Mouse (Mus musculus): ENCODE measurements at regions not wholly inside any gene's neighbourhood (a gene's known extent, or its start where the extent isn't known, plus 50 kb on each side); places are given as distances from the start of the nearest gene placed in this dataset.
"Not testable (repeated sequence)": the region's sequence is repeated elsewhere in the genome, so short reads cannot be mapped to it uniquely, and the experiment has no call there.

GRCm38 (mm10) chr2:64452690-64453089 is 354.9 kb upstream of the Fign start:
- DNase-seq (ENCODE audit: low spot score) = no peak
- TF ChIP-seq EP300 (IDR thresholded peaks at IDR 0.05) (no peak), CTCF (IDR thresholded peaks at IDR 0.05) (no peak)
- Histone ChIP-seq H3K27ac (ENCODE audit: low read length) (no peak overlapping the region), H3K4me1 (ENCODE audit: insufficient read depth, low read depth, low read length) (no peaks in the 10 kb centered on the region), H3K9me3 (ENCODE audit: low read length) (no peaks in the 10 kb centered on the region), H3K36me3 (ENCODE audit: insufficient read depth, low read length) (no peaks in the 10 kb centered on the region), H3K9ac (replicated peaks; ENCODE audit: low read depth) (no peak overlapping the region), H3K4me2 (replicated peaks; ENCODE audit: low read depth, low read length) (no peak overlapping the region), H3K4me3 (ENCODE audit: low read depth, low read length) (no peak overlapping the region), H3K27me3 (replicated peaks; ENCODE audit: insufficient read depth, low read length) (no peaks in the 10 kb centered on the region)
- ATAC-seq = no peak
- 72% methylated on average over 6 of the region's 6 CpGs for WGBS

- Histone ChIP-seq H3K4me3 (ENCODE audit: low read depth, low read length) (no peak overlapping the region), H3K9ac (replicated peaks; ENCODE audit: low read depth) (no peak overlapping the region), H3K9me3 (ENCODE audit: low read length) (no peaks in the 10 kb centered on the region), H3K27ac (ENCODE audit: low read length) (no peak overlapping the region), H3K4me1 (ENCODE audit: insufficient read depth, low read depth, low read length) (no peaks in the 10 kb centered on the region), H3K27me3 (replicated peaks; ENCODE audit: insufficient read depth, low read length) (no peaks in the 10 kb centered on the region), H3K36me3 (ENCODE audit: insufficient read depth, low read length) (no peaks in the 10 kb centered on the region), H3K4me2 (replicated peaks; ENCODE audit: low read depth, low read length) (no peak overlapping the region)
- no peak for DNase-seq (ENCODE audit: low spot score)
- ATAC-seq = no peak
- WGBS = 65% methylated on average over 12 of the region's 12 CpGs
- TF ChIP-seq EP300 (IDR thresholded peaks at IDR 0.05) = no peak
- TF ChIP-seq CTCF (IDR thresholded peaks at IDR 0.05) = no peak
Observed at GRCm38 (mm10) chr2:64451614-64452317, 353.9 kb upstream of the Fign start.

DNA sequence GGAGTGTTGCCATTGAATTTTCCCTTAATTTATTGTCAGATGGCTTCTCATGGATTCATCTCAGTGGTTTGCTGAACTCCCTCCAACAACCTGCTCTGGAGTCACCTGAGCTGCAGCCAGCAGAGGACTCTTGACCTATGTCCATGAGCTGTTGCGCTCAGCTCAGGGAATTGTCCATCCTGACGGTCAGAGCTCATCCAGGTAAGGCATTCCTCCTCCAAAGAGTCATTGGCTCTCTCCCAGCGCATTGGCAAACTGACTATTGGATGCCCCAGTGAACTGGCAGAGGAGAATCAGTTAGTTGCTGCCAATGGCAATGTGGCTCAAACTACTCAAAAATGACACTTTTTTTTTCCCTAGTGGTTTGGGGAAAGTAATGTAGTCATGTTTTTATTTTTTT is 345.3 kb upstream of the Fign start:
- no peaks in the 10 kb centered on the region for H3K27me3 ChIP-seq (replicated peaks; ENCODE audit: insufficient read depth, low read length)
- no peak for DNase-seq (ENCODE audit: low spot score)
- WGBS = 83% methylated on average over 3 of the region's 3 CpGs
- no peaks in the 10 kb centered on the region for H3K9me3 ChIP-seq (ENCODE audit: low read length)
- no peak overlapping the region for H3K4me3 ChIP-seq (ENCODE audit: low read depth, low read length)
- TF ChIP-seq EP300 (IDR thresholded peaks at IDR 0.05) = no peak
- no peak for TF ChIP-seq CTCF (IDR thresholded peaks at IDR 0.05)
- no peak overlapping the region for H3K4me2 ChIP-seq (replicated peaks; ENCODE audit: low read depth, low read length)
- no peak for ATAC-seq
- no peaks in the 10 kb centered on the region for H3K4me1 ChIP-seq (ENCODE audit: insufficient read depth, low read depth, low read length)
- H3K27ac ChIP-seq (ENCODE audit: low read length) = no peak overlapping the region
- H3K9ac ChIP-seq (replicated peaks; ENCODE audit: low read depth) = no peak overlapping the region
- no peaks in the 10 kb centered on the region for H3K36me3 ChIP-seq (ENCODE audit: insufficient read depth, low read length)

DNA sequence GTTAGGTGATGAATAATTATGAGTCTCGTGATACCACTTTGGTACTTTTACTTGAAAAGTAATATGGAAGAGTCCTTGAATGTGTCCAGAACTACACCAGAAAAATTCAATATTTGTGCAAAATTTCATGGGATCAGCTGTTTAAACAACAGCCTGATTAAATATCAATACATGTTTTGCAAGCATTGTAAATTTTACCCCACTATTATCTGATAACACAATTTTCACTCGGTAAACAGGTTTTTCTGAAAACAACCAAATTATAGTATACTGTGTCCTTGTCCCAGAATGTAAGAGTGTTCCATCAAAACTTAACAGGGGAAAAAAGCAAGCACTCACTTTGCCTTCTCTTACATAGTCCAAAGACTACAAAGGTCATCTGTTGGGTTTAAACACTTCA is 343.1 kb upstream of the Fign start:
- Histone ChIP-seq H3K9ac (replicated peaks; ENCODE audit: low read depth) (no peak overlapping the region), H3K4me1 (ENCODE audit: insufficient read depth, low read depth, low read length) (no peaks in the 10 kb centered on the region), H3K4me3 (ENCODE audit: low read depth, low read length) (no peak overlapping the region), H3K27ac (ENCODE audit: low read length) (no peak overlapping the region), H3K27me3 (replicated peaks; ENCODE audit: insufficient read depth, low read length) (no peaks in the 10 kb centered on the region), H3K9me3 (ENCODE audit: low read length) (no peaks in the 10 kb centered on the region), H3K36me3 (ENCODE audit: insufficient read depth, low read length) (no peaks in the 10 kb centered on the region), H3K4me2 (replicated peaks; ENCODE audit: low read depth, low read length) (no peak overlapping the region)
- 77% methylated on average over 2 of the region's 2 CpGs for WGBS
- no peak for ATAC-seq
- TF ChIP-seq CTCF (IDR thresholded peaks at IDR 0.05) = no peak
- no peak for TF ChIP-seq EP300 (IDR thresholded peaks at IDR 0.05)
- DNase-seq (ENCODE audit: low spot score) = no peak

DNA sequence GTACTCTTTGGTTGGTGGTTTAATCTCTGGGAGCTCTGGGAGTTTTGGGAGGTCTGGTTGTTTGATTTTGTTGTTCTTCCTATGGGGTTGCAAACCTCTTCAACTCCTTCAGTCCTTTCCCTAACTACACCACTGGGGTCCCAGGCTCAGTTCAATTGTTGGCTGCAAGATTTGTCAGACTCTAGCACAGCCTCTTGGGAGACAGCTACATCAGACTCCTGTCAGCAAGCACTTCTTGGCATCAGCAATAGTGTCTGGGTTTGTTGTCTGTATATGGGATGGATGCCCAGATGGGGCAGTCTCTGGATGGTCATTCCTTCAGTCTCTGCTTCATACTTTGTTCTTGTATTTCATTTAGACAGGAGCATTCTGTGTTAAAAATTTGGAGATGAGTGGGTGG is 319.3 kb upstream of the Fign start:
- not testable (repeated sequence) for H3K4me1 ChIP-seq (ENCODE audit: insufficient read depth, low read depth, low read length); H3K36me3 ChIP-seq (ENCODE audit: insufficient read depth, low read length); H3K4me2 ChIP-seq (replicated peaks; ENCODE audit: low read depth, low read length); H3K27ac ChIP-seq (ENCODE audit: low read length); DNase-seq (ENCODE audit: low spot score); H3K9me3 ChIP-seq (ENCODE audit: low read length); H3K4me3 ChIP-seq (ENCODE audit: low read depth, low read length); H3K27me3 ChIP-seq (replicated peaks; ENCODE audit: insufficient read depth, low read length); H3K9ac ChIP-seq (replicated peaks; ENCODE audit: low read depth)
- ATAC-seq = peak; percentile 30; the same call in 1 of the 2 replicates

- H3K9ac ChIP-seq (replicated peaks; ENCODE audit: low read depth) = no peak overlapping the region
- peak; percentile 80 for ATAC-seq
- no peaks in the 10 kb centered on the region for H3K9me3 ChIP-seq (ENCODE audit: low read length)
- no peaks in the 10 kb centered on the region for H3K36me3 ChIP-seq (ENCODE audit: insufficient read depth, low read length)
- no peak overlapping the region for H3K4me3 ChIP-seq (ENCODE audit: low read depth, low read length)
- 30% methylated on average over 1 of the region's 1 CpGs for WGBS
- H3K4me2 ChIP-seq (replicated peaks; ENCODE audit: low read depth, low read length) = no peak overlapping the region
- no peak overlapping the region for H3K27ac ChIP-seq (ENCODE audit: low read length)
- peak; percentile 87 for DNase-seq (ENCODE audit: low spot score)
- H3K4me1 ChIP-seq (ENCODE audit: insufficient read depth, low read depth, low read length) = no peaks in the 10 kb centered on the region
- TF ChIP-seq CTCF (IDR thresholded peaks at IDR 0.05) (no peak), EP300 (IDR thresholded peaks at IDR 0.05) (peak; percentile 62)
- no peaks in the 10 kb centered on the region for H3K27me3 ChIP-seq (replicated peaks; ENCODE audit: insufficient read depth, low read length)
Observed at GRCm38 (mm10) chr2:64413846-64414245, 316.0 kb upstream of the Fign start.

- no peak overlapping the region for H3K9ac ChIP-seq (replicated peaks; ENCODE audit: low read depth)
- no peak overlapping the region for H3K27ac ChIP-seq (ENCODE audit: low read length)
- TF ChIP-seq CTCF (IDR thresholded peaks at IDR 0.05) (no peak), EP300 (IDR thresholded peaks at IDR 0.05) (no peak)
- ATAC-seq (no peak), DNase-seq (ENCODE audit: low spot score) (peak; percentile 7)
- H3K4me2 ChIP-seq (replicated peaks; ENCODE audit: low read depth, low read length) = no peak overlapping the region
- H3K4me1 ChIP-seq (ENCODE audit: insufficient read depth, low read depth, low read length) = no peaks in the 10 kb centered on the region
- H3K36me3 ChIP-seq (ENCODE audit: insufficient read depth, low read length) = no peaks in the 10 kb centered on the region
- no peaks in the 10 kb centered on the region for H3K9me3 ChIP-seq (ENCODE audit: low read length)
- no peaks in the 10 kb centered on the region for H3K27me3 ChIP-seq (replicated peaks; ENCODE audit: insufficient read depth, low read length)
- no peak overlapping the region for H3K4me3 ChIP-seq (ENCODE audit: low read depth, low read length)
Observed at GRCm38 (mm10) chr2:64413263-64413662, 315.4 kb upstream of the Fign start.
